ENCODE assay signal across 8 mouse cellular contexts in the genomic region with DNA sequence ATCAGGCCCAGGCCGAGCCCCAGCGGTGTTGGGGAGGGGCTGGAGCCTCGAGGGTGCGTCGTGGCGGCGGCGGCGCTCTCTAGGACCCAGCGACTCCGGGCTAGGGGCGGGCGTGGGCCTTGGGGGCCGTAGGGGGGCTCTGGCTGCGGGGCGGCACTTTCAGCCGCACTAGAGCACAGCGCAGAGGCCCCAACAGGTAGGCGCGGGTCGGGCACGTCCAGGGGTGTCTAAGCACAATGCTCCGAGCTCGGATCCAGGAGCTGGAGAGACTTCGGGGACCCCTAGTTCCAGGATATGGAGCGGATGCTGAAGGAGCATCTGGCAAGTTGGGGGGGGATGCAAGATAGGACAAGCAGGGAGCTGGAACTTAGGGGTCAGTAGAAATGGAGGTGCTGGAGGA. TPM values are rescaled to one million over a fixed set of nuclear protein-coding genes. Genes with fewer than 3 reads are reported as not detected.
DNase-seq lines count a peak whose midpoint lies in the region; ATAC-seq and TF ChIP-seq lines count a peak whose summit lies in the region.

No protein-coding gene starts in this region.

- peak overlapping the region; percentile 67 for H3K4me2 ChIP-seq in intestine, embryonic 15.5 days (replicated peaks)

- no peak for TF ChIP-seq CTCF in lung, adult 2 months (IDR thresholded peaks at IDR 0.05; ENCODE audit: insufficient read depth, low read length)

- peaks cover 4% of the 10 kb centered on the region; the same call in 1 of the 2 replicates for H3K9me3 ChIP-seq in forebrain, embryonic 10.5 days
- no peaks in the 10 kb centered on the region for H3K9me3 ChIP-seq in intestine, embryonic 15.5 days

- peak overlapping the region; percentile 97 for H3K27ac ChIP-seq in forebrain, embryonic 10.5 days
- peak overlapping the region; percentile 84 for H3K27ac ChIP-seq in intestine, embryonic 15.5 days

- H3K36me3 ChIP-seq in forebrain, embryonic 10.5 days (replicated peaks) = peaks cover 62% of the 10 kb centered on the region
- peaks cover 14% of the 10 kb centered on the region for H3K36me3 ChIP-seq in intestine, embryonic 15.5 days

- peak overlapping the region; percentile 75 for H3K9ac ChIP-seq in intestine, embryonic 15.5 days

- no peaks in the 10 kb centered on the region for H3K27me3 ChIP-seq in forebrain, embryonic 10.5 days (ENCODE audit: poor library complexity, severe bottlenecking)
- H3K27me3 ChIP-seq in intestine, embryonic 15.5 days (replicated peaks) = no peaks in the 10 kb centered on the region

- under 1% methylated on average over 26 of the region's 26 CpGs for WGBS in lung, adult 2 months
- under 1% methylated on average over 26 of the region's 26 CpGs for WGBS in forebrain, embryonic 10.5 days
- under 1% methylated on average over 26 of the region's 26 CpGs for WGBS in intestine, embryonic 15.5 days

- peak; percentile 58; the same call in 1 of the 2 replicates for TF ChIP-seq POLR2A in lung, adult 2 months (IDR thresholded peaks at IDR 0.05; ENCODE audit: borderline replicate concordance, extremely low read depth, low read depth, low read length)

- peak overlapping the region; percentile 86 for H3K4me3 ChIP-seq in lung, adult 2 months (replicated peaks; ENCODE audit: extremely low read depth, low read depth, low read length)
- H3K4me3 ChIP-seq in forebrain, embryonic 10.5 days = peak overlapping the region; percentile 83
- H3K4me3 ChIP-seq in intestine, embryonic 15.5 days (replicated peaks) = peak overlapping the region; percentile 61

- ATAC-seq in intestine, embryonic 15.5 days = peak; percentile 81
- ATAC-seq in monocyte, adult 5-6 weeks (replicated peaks; ENCODE audit: insufficient number of reproducible peaks, low FRiP score, low TSS enrichment, poor library complexity, severe bottlenecking) = no peak

- DNase-seq in lung, adult 2 months = no peak
- no peak for DNase-seq in lung, postnatal 25 days (ENCODE audit: low spot score)
- peak; percentile 76 for DNase-seq in forebrain, embryonic 10.5 days (ENCODE audit: extremely low spot score, low spot score)
- DNase-seq in mesoderm, embryonic 11.5 days (ENCODE audit: low read depth, low spot score) = peak; percentile 67
- no peak for DNase-seq in frontal cortex, adult 2 months (ENCODE audit: extremely low spot score in 1 of 2, low spot score in 1 of 2)
- DNase-seq in layer of hippocampus, postnatal 25 days (ENCODE audit: extremely low spot score in 1 of 2, low spot score in 1 of 2) = no peak

- peaks cover 11% of the 10 kb centered on the region for H3K4me1 ChIP-seq in lung, adult 2 months (ENCODE audit: control insufficient read depth, insufficient read depth, low read length)
- peaks cover 33% of the 10 kb centered on the region for H3K4me1 ChIP-seq in forebrain, embryonic 10.5 days
- peaks cover 12% of the 10 kb centered on the region for H3K4me1 ChIP-seq in intestine, embryonic 15.5 days (replicated peaks)

RNA-seq across cellular contexts. Expression of gene Mfap2, which starts 0.3 kb away (rescaled TPM):
- 173 and 190 TPM in 2 replicates for polyA plus RNA-seq in lung, adult 2 months (2012; rRNA removed)
- polyA plus RNA-seq in forebrain, embryonic 10.5 days (2016; fragmentation: Nextera tagmentation; extraction: Ambion mirVana) = 265 TPM in 2 replicates
- polyA plus RNA-seq in intestine, embryonic 15.5 days (2015; fragmentation: Nextera tagmentation; extraction: Ambion mirVana) = 329 and 347 TPM in 2 replicates
- not detected in 3 replicates for total RNA-seq in monocyte, adult 5-6 weeks (2017)
- polyA plus RNA-seq in frontal cortex, adult 2 months (2012; rRNA removed) = 8.8 and 9.5 TPM in 2 replicates
- 1 to 10 TPM; 5.2 to 5.7 TPM for total RNA-seq in layer of hippocampus, postnatal 25 days (2021)

RNA-seq across cellular contexts. Expression of gene Atp13a2, which starts 23.9 kb away (rescaled TPM):
- 199 and 258 TPM in 2 replicates for polyA plus RNA-seq in lung, adult 2 months (2012; rRNA removed)
- polyA plus RNA-seq in forebrain, embryonic 10.5 days (2016; fragmentation: Nextera tagmentation; extraction: Ambion mirVana) = 39.9 and 40.6 TPM in 2 replicates
- 29.8 and 35.7 TPM in 2 replicates for polyA plus RNA-seq in intestine, embryonic 15.5 days (2015; fragmentation: Nextera tagmentation; extraction: Ambion mirVana)
- total RNA-seq in monocyte, adult 5-6 weeks (2017) = 29.4 to 38.3 TPM (median 34.3 TPM) in 3 replicates
- polyA plus RNA-seq in frontal cortex, adult 2 months (2012; rRNA removed) = 176 and 177 TPM in 2 replicates
- total RNA-seq in layer of hippocampus, postnatal 25 days (2021) = 100 to 1,000 TPM; 168 to 172 TPM

RNA-seq across cellular contexts. Expression of gene Sdhb, which starts 49.5 kb away (rescaled TPM):
- polyA plus RNA-seq in lung, adult 2 months (2012; rRNA removed) = 97.5 and 143 TPM in 2 replicates
- polyA plus RNA-seq in forebrain, embryonic 10.5 days (2016; fragmentation: Nextera tagmentation; extraction: Ambion mirVana) = 411 and 415 TPM in 2 replicates
- 539 and 577 TPM in 2 replicates for polyA plus RNA-seq in intestine, embryonic 15.5 days (2015; fragmentation: Nextera tagmentation; extraction: Ambion mirVana)
- 122 to 131 TPM (median 125 TPM) in 3 replicates for total RNA-seq in monocyte, adult 5-6 weeks (2017)
- 282 and 283 TPM in 2 replicates for polyA plus RNA-seq in frontal cortex, adult 2 months (2012; rRNA removed)
- 100 to 1,000 TPM; 182 to 190 TPM for total RNA-seq in layer of hippocampus, postnatal 25 days (2021)

RNA-seq across cellular contexts. Expression of gene Crocc, which starts 49.8 kb away (rescaled TPM):
- polyA plus RNA-seq in lung, adult 2 months (2012; rRNA removed) = 10.1 and 14.0 TPM in 2 replicates
- 10.0 and 10.9 TPM in 2 replicates for polyA plus RNA-seq in forebrain, embryonic 10.5 days (2016; fragmentation: Nextera tagmentation; extraction: Ambion mirVana)
- 4.0 and 4.7 TPM in 2 replicates for polyA plus RNA-seq in intestine, embryonic 15.5 days (2015; fragmentation: Nextera tagmentation; extraction: Ambion mirVana)
- total RNA-seq in monocyte, adult 5-6 weeks (2017) = 4.8 to 12.1 TPM (median 8.5 TPM) in 3 replicates
- 70.4 and 80.2 TPM in 2 replicates for polyA plus RNA-seq in frontal cortex, adult 2 months (2012; rRNA removed)
- 10 to 100 TPM; 46.3 to 73.9 TPM for total RNA-seq in layer of hippocampus, postnatal 25 days (2021)

Comparison
In these comparisons a context has a peak if more than half of its experiments do, and no peak if none do; other contexts are left out.
1. DNase-seq: peak in forebrain, embryonic 10.5 days (single experiment) and mesoderm, embryonic 11.5 days (single experiment); none in lung, adult 2 months (single experiment), lung, postnatal 25 days (single experiment), frontal cortex, adult 2 months (0 of 2) and layer of hippocampus, postnatal 25 days (0 of 2).
2. RNA of gene Mfap2, which starts 0.3 kb away (polyA plus RNA-seq): 329 to 347 TPM in intestine, embryonic 15.5 days, 265 TPM in forebrain, embryonic 10.5 days and 173 to 190 TPM in lung, adult 2 months; 8.8 to 9.5 TPM in frontal cortex, adult 2 months; every median in the first group is over 10 times any median in the second.
3. Peak in every context shown above with its lines, with median percentiles within 50 percentile points of each other: H3K4me3 ChIP-seq.